Mouse (Mus musculus) monocyte, adult 5-6 weeks (primary cell): ENCODE measurements around the gene Slc22a2. TPM values are rescaled to one million over a fixed set of nuclear protein-coding genes. Genes with fewer than 3 reads are reported as not detected.
"Not testable (repeated sequence)": the region's sequence is repeated elsewhere in the genome, so short reads cannot be mapped to it uniquely, and the experiment has no call there.

Experiments used
- ATAC-seq: fragments of 153-309, 156-312 bp; replicated peaks from 2 replicates; pipeline ENCODE4 v1.8.0; 2017; ENCODE audit warnings: mild to moderate bottlenecking; ENCODE audit not compliant: low TSS enrichment, insufficient number of reproducible peaks, severe bottlenecking, poor library complexity, low FRiP score
- total RNA-seq: library from RNA; stranded (forward); fragments of 200-1000, 200-491, 200-594 nt; gene quantifications from 3 replicates; pipeline ENCODE4 v1.2.3, GENCODE M21; 2017

Gene Slc22a2
- not detected in 3 replicates for total RNA-seq

DNA sequence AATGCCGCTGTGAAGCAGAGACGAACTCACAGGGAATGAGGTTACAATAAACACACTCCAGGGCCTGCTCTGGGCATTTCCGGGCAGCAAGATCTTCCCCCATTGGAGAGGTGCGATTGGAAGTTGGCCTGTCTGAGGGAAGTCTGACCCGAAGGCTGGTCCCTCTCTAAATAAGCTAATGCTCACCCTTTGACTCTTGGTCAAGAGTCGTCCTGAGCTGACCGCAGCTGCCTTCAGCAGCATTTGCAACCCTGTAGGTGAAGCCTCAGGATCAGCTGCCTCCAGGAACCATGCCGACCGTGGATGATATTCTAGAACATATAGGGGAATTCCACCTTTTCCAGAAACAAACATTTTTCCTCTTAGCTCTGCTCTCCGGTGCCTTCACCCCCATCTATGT lies at the start of gene Slc22a2:
Gene Slc22a2 (plus strand): TSS at position 142 of the 400 bp plus-strand sequence.
- ATAC-seq: no peak

DNA sequence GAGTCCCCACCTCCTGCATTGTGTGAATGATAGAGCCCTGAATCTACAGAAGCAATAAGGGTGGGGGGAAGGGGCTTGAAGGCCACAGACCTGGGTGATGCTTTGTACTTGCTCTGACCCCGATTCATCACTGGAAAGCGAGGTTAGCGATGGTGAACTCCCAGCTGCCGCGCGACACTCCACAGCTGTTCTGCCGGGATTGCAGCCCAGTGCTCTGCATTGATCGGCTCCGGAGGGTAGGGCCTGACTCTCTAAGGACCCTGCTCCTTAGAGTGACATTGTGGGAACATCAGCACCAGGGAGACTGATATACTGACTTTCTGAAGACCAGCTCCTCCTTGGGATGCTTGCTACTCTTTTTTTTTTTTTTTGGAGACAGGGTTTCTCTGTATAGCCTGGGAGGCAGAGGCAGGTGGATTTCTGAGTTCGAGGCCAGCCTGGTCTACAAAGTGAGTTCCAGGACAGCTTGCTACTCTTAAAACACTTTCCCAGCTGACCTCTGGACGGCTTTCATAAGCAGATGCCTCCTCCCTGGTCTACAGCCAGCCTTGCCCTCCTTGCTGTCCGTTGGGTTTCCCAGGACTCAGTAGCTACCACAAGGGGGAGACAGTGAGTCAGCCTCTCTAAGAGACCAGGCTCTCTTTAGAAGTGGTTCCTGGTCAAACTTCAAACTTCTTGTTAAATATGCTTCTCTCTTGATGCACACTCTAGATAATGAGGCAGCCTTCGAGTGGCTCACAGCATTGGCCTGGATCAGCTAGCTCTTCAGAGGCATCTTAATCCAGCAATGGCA lies 49.4 kb upstream of the Slc22a2 start:
- no peak for ATAC-seq

DNA sequence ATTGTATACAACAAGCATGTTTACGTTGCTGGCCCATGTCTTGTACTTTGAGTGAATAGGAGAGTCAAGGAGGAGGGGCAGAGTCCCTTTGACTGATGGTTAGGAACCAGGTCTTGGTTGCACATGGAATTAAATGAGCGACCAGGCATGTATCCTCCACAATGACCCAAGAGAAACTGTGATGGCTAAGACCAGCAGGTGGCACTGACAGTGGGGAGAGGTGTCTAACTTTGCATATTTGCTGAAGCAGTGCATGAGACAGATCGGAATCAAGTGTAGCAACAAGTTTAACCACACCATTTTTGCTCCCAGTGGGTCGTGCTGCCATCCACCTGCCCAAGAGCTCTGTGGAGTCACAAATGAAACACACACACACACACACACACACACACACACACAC lies 21.7 kb upstream of the Slc22a2 start:
- no peak for ATAC-seq

DNA sequence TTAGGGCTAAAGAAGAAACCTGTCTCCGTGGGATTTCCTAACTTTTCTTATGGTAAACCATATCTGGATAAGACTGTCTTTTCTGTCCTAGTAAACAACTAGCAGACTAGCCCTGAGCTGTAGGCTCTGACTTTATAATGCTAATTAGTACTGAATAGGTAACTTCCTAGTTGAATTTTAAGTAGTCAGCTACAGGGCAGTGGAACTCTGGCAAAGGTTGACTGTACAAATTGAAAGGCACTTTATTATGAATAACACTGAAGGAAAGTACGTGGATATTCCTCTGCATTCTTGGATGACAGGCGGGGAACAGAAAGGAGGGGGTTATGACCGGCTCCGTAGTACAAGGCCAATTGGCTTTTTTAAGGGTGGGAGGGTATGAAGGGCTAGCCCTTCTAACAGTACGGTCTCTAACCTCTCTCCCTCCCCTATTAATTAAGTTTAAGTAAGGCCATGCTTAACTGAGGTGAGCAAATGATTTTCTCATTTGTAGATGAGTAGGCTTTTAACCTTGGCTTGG lies 19.4 kb upstream of the Slc22a2 start:
- not testable (repeated sequence) for ATAC-seq

DNA sequence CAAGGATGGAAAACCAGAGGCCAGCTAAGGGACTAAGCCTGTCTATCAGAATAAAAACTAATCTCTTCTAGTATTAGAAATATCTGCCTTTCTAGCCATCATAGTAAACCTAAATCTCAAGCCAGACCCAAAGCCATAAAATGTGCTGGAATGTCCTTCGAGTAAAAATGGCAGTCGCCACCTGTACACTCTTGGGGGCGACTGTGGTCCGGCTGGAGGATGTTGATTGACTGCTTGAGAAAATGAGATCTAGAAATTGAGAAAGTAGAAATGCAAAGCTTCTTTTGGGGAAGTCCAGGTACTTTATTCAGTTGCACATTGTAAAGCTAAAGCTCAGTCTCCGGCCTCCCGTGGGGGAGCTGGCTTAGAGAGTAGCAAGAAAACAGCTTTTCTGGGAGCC lies 18.5 kb upstream of the Slc22a2 start:
- no peak for ATAC-seq

DNA sequence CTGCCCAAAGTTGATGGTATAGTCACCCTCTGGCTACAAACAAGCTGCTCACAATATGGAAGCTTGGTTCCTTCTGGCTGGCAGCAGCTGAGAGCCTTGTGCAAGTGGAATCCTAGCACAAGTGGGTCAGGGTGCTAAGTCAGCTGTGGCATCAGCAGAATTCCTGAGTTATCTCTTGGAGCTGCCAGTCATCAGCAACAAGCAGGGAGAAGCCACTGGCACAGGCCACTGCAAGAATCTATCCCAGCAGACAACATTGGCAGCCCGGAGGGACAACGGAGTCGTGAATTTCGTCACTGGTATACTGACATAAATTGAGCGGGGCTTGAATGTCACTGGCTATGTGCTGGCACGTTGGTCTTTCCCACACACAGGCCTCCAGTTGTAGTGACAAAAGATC lies 12.6 kb upstream of the Slc22a2 start:
- ATAC-seq: no peak

DNA sequence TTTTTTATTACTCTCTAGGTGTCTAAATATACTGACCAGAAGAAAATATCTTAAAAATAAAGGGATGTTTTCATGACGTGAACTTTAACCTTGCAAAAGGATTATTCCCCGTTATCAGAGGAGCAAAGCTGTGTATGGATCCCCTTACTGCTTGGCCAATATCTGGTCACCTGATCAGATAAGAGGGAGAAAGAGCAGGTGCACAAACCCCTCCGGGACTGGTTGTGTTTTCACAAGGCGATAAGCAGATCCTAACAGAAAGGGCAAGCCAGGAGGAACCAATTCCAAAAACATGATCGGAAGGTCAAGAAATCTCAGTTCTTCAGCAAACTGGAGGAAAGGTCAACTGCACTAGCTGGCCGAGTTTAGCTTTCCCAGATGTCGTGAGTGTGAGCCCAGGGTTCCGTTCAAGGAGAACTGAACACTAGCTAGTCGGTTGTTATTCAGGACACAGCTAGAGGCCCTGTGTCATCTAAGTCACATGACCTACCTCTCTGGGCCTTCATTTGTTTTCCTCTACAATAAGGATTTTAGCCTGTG lies 11.9 kb upstream of the Slc22a2 start:
- ATAC-seq: no peak

DNA sequence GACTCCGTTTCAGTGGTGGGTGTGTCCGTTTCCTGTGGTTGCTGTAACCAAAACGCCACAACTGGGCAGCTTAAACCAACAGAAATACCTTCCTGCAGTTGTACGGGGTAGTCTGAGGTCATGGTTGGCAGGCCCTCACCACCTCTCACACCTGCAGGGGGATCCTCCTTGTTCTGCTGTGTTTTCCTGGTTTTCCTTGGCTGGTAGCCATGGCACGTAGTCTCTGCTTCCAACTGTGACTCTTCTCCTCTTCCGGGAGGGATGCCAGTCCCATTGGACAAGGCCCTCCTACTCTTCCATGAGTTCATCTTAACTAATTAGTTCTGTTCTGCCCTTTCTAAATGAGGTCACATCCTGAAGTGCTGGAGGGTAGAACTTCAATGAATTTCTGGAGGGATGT lies 8.5 kb upstream of the Slc22a2 start:
- no peak for ATAC-seq

DNA sequence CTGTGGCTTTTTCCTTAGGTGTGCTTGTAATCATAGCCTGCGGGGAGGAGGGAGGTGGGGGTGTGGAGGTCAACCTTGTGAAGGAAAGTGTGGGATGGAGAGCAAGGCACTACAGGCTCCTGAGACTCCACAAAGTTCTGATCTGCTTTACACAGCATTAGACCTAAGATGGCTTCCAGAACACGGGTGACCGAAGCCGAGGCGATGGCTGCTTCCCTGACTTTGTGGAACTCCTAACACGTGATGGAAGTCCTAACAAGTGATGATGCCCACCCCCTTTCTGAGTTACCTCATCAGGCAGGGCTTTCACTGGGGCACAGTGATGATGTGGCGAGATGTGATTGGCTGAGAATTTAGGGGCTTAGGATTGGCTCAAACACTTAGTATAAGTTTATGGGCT lies 6.8 kb upstream of the Slc22a2 start:
- ATAC-seq: no peak

DNA sequence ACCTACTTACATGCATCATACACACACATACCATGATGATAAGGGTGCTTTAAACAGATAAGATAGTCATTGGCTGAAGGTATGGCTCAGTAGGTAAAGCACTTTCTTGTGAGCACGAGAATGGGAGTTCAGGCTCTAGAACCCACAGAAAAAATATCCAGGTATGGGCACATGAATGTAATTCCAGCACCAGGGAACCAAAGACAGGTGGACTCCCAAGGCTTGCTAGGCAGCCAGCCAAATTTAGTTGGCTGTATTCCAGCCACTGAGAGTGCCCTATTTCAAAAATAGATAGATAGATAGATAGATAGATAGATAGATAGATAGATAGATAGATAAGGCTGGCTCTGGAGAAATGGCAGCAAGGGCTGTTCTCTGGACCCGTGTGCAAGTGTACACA lies 1.4 kb downstream of the Slc22a2 start:
- no peak for ATAC-seq

DNA sequence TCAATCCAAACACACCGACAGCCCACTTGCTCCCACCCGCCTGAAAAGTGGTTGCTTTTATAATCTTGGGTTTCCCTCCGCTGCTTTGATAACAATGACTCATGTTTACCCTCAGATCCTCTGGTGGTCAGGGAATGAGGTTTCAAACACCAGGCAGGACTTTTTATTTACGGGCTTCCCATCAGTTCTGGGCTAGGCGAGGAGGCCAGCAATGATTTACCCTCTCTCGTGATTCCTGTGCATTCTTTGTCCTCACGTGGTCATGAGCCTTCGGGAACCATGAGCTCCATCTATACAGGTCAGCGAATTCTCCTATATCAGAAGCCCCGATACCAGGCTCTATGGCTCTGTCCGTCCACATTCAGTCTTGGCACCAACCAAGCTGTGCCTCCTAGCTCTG lies 3.0 kb downstream of the Slc22a2 start:
- ATAC-seq: no peak

DNA sequence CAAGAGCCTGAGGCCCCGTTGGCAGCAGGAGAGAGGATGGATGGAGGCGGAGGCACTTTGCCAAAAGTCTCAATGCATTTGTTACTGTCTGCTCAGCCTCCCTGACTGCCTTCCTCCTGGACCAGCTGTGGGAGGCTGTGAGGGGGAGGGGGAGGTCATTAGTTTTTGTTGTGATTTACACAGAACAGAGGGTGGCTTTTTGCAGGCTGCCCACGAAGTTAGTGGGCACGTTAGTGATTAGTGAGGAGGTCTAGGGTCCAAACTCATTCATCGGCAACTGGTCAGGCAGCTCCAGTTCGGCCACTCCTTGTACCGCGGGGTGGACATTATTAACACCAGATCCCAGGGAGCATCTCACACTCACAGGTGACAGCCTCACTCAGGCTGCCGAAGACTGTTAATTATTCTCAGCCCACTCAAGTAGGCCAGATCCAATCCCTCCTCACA lies 4.9 kb downstream of the Slc22a2 start:
- no peak for ATAC-seq

DNA sequence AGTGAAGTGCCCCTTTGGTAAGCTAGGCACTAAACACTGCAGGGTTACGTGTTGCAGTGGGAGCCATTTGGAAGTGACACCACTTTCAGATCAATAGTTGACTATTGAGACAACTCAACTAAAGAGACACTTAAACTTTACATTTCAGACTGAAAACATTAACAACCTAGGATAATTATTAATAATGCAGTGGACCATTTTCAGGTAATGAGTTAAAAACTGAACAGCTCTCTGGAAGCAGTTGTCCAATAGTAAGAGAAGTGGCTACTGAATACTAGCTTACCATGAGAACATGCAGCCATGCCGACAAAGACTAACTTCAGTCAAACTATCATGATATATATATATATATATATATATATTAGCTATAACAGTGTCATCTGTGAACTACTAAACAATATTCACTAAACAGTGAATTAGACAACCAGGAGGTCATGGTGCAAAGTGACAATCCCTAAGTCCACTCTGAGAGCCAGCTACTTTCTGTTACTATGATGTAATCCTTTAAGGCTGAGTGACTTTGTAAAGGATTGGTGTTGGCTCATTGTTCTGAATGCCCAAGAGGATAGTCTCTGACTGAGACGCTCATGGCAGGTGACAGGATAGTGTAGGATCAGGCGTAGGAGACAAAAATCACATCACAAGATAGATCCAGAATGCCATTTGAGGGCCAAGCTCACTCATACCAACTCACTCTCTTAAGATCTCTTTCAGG lies 7.1 kb downstream of the Slc22a2 start:
- no peak for ATAC-seq

DNA sequence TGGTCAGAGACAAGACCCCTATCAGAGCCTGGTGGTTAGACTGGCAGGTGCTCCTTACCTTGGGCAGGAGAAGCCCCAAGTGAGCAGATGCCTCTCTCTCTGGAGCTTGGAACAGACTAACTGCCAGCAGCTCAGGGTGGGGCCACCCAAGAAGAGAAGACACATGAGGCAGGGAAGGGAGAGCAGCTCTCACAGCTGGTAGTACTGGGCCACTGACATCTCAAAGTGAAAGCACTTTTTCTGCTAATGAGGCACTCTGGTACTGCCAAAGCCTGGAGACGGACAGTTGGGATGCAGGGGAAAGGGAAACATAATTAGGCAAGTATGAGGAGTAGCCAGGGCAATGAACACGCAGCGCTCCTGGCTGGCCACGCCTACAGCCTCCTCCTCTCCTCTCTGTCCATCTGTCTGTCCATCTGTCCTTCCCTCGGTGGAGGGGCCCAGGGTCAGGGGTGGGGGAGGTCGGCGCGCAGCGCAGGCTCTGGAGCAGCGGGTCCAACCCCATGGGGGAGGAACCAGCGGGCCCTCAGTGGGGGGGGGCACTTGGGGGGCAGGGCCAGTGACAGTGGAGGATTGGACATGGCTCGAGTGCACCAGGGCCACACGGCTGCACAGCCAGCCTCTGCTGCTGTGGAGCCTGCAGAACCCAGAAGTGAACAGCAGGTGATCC lies 12.0 kb downstream of the Slc22a2 start:
- ATAC-seq: no peak

DNA sequence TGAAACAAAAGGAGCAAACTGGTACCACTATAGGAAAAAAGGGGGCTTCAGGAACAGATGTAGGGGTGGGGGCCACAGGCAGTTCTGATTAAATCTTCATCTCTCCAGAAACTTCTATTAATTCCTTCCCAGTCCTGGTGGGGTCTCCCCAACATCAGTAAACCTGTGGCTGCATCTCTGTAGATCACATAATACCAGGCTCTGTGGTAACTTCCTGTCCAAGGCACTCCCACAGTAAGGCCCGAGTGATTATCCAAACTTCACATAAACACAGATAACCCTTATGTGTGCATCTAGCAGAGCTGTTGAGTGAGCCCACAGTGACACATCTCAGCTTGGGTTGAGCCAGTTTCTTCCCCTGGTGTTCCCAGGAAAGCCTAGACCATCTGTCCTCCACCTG lies 22.7 kb downstream of the Slc22a2 start:
- ATAC-seq: no peak

DNA sequence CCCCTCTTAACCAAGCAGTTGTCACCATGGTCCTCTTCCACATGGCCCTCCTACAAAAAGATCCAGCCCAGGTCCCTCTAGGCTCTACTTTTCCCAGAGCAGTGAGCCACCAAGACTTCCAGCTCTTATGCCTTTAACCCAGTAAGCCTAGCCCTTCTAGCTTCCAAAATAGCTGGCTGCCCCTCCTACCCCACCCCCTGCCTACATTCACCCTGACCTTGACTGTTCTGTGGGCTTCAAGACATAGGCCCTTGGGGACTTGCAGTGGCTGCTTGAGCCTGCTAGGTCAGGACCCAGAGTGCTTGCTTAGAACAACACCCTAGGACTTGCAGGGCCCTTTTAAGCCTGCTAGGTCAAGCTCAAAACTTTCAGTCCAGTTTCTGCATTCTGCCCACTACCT lies 23.3 kb downstream of the Slc22a2 start:
- ATAC-seq: no peak

DNA sequence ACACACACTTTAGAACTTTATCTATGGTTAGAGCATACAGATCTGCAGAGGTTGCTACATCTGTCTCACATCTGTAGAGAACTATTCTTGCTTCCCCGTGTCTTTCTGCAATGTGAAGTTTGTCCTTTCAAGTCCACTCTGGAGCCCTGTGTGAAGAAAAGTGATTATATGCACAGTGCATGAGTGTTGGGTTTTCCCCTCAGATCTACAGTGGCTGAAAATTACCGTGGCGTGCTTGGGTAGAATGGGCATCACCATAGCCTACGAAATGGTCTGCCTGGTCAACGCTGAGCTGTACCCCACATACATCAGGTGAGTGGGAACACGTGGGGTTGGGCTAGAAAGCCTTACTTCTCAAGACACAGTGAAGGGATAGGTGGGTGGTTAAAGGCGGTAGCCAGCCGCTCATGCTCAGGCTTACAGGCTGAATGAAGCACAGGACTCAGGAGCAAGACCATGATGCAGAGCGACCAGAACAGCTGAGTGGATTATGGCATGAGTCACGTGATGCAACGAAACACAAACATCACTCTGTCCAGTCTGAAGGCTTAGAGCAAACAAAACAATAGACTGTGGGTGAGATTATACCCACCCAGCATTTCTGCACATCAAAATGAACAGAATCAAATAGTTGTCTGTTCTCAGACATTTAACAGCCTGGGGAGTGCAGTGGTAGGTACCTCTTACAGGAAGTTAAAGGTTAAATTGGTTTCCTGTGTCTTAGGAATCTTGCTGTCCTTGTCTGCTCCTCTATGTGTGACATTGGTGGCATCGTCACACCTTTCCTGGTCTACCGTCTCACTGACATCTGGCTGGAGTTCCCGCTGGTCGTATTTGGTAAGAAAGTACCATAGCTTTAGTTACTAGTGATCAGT lies 30.8 kb downstream of the Slc22a2 start:
- ATAC-seq: no peak

DNA sequence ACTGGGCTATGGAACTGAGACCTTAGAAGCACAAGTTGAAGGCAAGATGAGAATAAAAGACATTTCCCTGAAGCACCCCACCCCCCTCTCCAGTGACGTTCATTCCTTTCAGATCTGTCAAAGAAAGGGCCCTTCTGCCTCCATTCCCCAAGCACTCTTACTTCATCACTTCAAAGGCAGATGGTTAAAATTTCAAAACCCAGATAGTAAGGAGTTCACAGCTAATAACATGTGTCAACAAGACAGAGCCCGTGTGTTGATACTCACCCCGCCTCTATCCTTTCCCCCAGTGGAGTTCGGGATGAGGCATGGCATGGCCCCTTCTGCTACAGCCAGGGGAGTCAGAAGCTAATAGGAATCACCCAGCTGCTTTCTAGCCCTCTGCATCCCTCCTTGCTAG lies 31.5 kb downstream of the Slc22a2 start:
- ATAC-seq: no peak
